Mouse (Mus musculus) thymus, postnatal 14 days (tissue): ENCODE results near the gene Slc39a2.

Source experiments
- DNase-seq: peaks from one replicate; pipeline ENCODE4 v3.0.0; 2021

Gene Slc39a2

GRCm38 (mm10) chr14:51932092-51933020 is 39.7 kb downstream of the Slc39a2 start:
- no peak for DNase-seq

GRCm38 (mm10) chr14:51939005-51939404 is 46.3 kb downstream of the Slc39a2 start:
- no peak for DNase-seq

GRCm38 (mm10) chr14:51940944-51941560 is 48.4 kb downstream of the Slc39a2 start:
- no peak for DNase-seq

- no peak for DNase-seq
These were observed 48.9 kb downstream of the Slc39a2 start for GRCm38 (mm10) chr14:51941577-51941976.

- DNase-seq = no peak
These were observed 49.5 kb downstream of the Slc39a2 start for GRCm38 (mm10) chr14:51942236-51942635.

- no peak for DNase-seq
These were observed 50.6 kb downstream of the Slc39a2 start for GRCm38 (mm10) chr14:51943336-51943735.
